Mouse (Mus musculus): ENCODE results near the gene Usp54. TPM values are rescaled to one million over a fixed set of nuclear protein-coding genes. Genes with fewer than 3 reads are reported as not detected.

Gene Usp54
- polyA plus RNA-seq, 1 experiment from 2014 or later: 8.6 TPM

- H3K9me3 ChIP-seq (replicated peaks; ENCODE audit: control insufficient read depth, low read length): no peaks in the 10 kb centered on the region
- no peak overlapping the region for H3K9ac ChIP-seq (ENCODE audit: low read length)
- H3K4me3 ChIP-seq (ENCODE audit: low read depth, low read length): no peak overlapping the region
- H3K27ac ChIP-seq (ENCODE audit: low read depth, low read length): no peak overlapping the region
- H3K36me3 ChIP-seq (ENCODE audit: control insufficient read depth, insufficient read depth, low read length): peaks cover 22% of the 10 kb centered on the region
- peaks cover 3% of the 10 kb centered on the region; the same call in 1 of the 2 replicates for H3K4me1 ChIP-seq (ENCODE audit: control insufficient read depth, insufficient read depth, low read length)
- peak; percentile 17 for DNase-seq (ENCODE audit: low spot score)
- no peak for ATAC-seq
- 88% methylated on average over 2 of the region's 2 CpGs for WGBS
- no peaks in the 10 kb centered on the region for H3K27me3 ChIP-seq (replicated peaks; ENCODE audit: control insufficient read depth, insufficient read depth, low read length)
- peak overlapping the region; percentile 67; the same call in 1 of the 2 replicates for H3K4me2 ChIP-seq (ENCODE audit: low read length)
Observed at GRCm38 (mm10) chr14:20672990-20673389, 32.1 kb upstream of the Usp54 start.

- H3K4me3 ChIP-seq (ENCODE audit: low read depth, low read length): no peak within 1 kb of the TSS
- no peaks in the 10 kb centered on the region for H3K36me3 ChIP-seq (ENCODE audit: control insufficient read depth, insufficient read depth, low read length)
- H3K27me3 ChIP-seq (replicated peaks; ENCODE audit: control insufficient read depth, insufficient read depth, low read length): no peaks in the 10 kb centered on the region
- no peaks in the 10 kb centered on the region for H3K4me1 ChIP-seq (ENCODE audit: control insufficient read depth, insufficient read depth, low read length)
- no peak within 1 kb of the TSS for H3K27ac ChIP-seq (ENCODE audit: low read depth, low read length)
- WGBS: 79% methylated on average over 8 of the region's 8 CpGs
- H3K4me2 ChIP-seq (ENCODE audit: low read length): no peak within 1 kb of the TSS
- no peak for ATAC-seq
- H3K9me3 ChIP-seq (replicated peaks; ENCODE audit: control insufficient read depth, low read length): no peaks in the 10 kb centered on the region
- DNase-seq (ENCODE audit: low spot score): no peak
- no peak within 1 kb of the TSS for H3K9ac ChIP-seq (ENCODE audit: low read length)
Observed at GRCm38 (mm10) chr14:20668154-20668810, 27.4 kb upstream of the Usp54 start, which contains the start of gene Synpo2l. Synpo2l (minus strand) TSS chr14:20668354.

- no peaks in the 10 kb centered on the region for H3K27me3 ChIP-seq (replicated peaks; ENCODE audit: control insufficient read depth, insufficient read depth, low read length)
- no peak for ATAC-seq
- H3K9ac ChIP-seq (ENCODE audit: low read length): no peak overlapping the region
Observed at GRCm38 (mm10) chr14:20667469-20667868, 26.6 kb upstream of the Usp54 start.

GRCm38 (mm10) chr14:20664436-20664835 lies 23.6 kb upstream of the Usp54 start:
- Histone ChIP-seq H3K36me3 (ENCODE audit: control insufficient read depth, insufficient read depth, low read length) (no peaks in the 10 kb centered on the region), H3K4me2 (ENCODE audit: low read length) (no peak overlapping the region), H3K9ac (ENCODE audit: low read length) (no peak overlapping the region), H3K4me3 (ENCODE audit: low read depth, low read length) (no peak overlapping the region), H3K27ac (ENCODE audit: low read depth, low read length) (no peak overlapping the region), H3K9me3 (replicated peaks; ENCODE audit: control insufficient read depth, low read length) (no peaks in the 10 kb centered on the region), H3K4me1 (ENCODE audit: control insufficient read depth, insufficient read depth, low read length) (peaks cover 6% of the 10 kb centered on the region; the same call in 1 of the 2 replicates), H3K27me3 (replicated peaks; ENCODE audit: control insufficient read depth, insufficient read depth, low read length) (no peaks in the 10 kb centered on the region)
- WGBS: 42% methylated on average over 3 of the region's 3 CpGs
- DNase-seq (ENCODE audit: low spot score) (peak; percentile 15), ATAC-seq (no peak)

More at GRCm38 (mm10) chr14:20667469-20667868, 26.6 kb upstream of the Usp54 start:
- Histone ChIP-seq H3K36me3 (ENCODE audit: control insufficient read depth, insufficient read depth, low read length) (no peaks in the 10 kb centered on the region), H3K4me3 (ENCODE audit: low read depth, low read length) (no peak overlapping the region), H3K9me3 (replicated peaks; ENCODE audit: control insufficient read depth, low read length) (no peaks in the 10 kb centered on the region), H3K4me1 (ENCODE audit: control insufficient read depth, insufficient read depth, low read length) (no peaks in the 10 kb centered on the region), H3K4me2 (ENCODE audit: low read length) (no peak overlapping the region), H3K27ac (ENCODE audit: low read depth, low read length) (no peak overlapping the region)
- WGBS: 63% methylated on average over 1 of the region's 1 CpGs
- no peak for DNase-seq (ENCODE audit: low spot score)

- 67% methylated on average over 2 of the region's 2 CpGs for WGBS
- peaks cover 6% of the 10 kb centered on the region; the same call in 1 of the 2 replicates for H3K4me1 ChIP-seq (ENCODE audit: control insufficient read depth, insufficient read depth, low read length)
- DNase-seq (ENCODE audit: low spot score) (no peak), ATAC-seq (no peak)
- no peaks in the 10 kb centered on the region for H3K9me3 ChIP-seq (replicated peaks; ENCODE audit: control insufficient read depth, low read length)
- no peak overlapping the region for H3K9ac ChIP-seq (ENCODE audit: low read length)
- no peaks in the 10 kb centered on the region for H3K27me3 ChIP-seq (replicated peaks; ENCODE audit: control insufficient read depth, insufficient read depth, low read length)
- no peaks in the 10 kb centered on the region for H3K36me3 ChIP-seq (ENCODE audit: control insufficient read depth, insufficient read depth, low read length)
- no peak overlapping the region for H3K27ac ChIP-seq (ENCODE audit: low read depth, low read length)
- H3K4me2 ChIP-seq (ENCODE audit: low read length): no peak overlapping the region
- no peak overlapping the region for H3K4me3 ChIP-seq (ENCODE audit: low read depth, low read length)
Observed at GRCm38 (mm10) chr14:20663601-20664000, 22.7 kb upstream of the Usp54 start.

GRCm38 (mm10) chr14:20662740-20663139 lies 21.9 kb upstream of the Usp54 start:
- Histone ChIP-seq H3K9ac (ENCODE audit: low read length) (no peak overlapping the region), H3K27me3 (replicated peaks; ENCODE audit: control insufficient read depth, insufficient read depth, low read length) (no peaks in the 10 kb centered on the region), H3K4me2 (ENCODE audit: low read length) (no peak overlapping the region), H3K27ac (ENCODE audit: low read depth, low read length) (no peak overlapping the region), H3K36me3 (ENCODE audit: control insufficient read depth, insufficient read depth, low read length) (no peaks in the 10 kb centered on the region), H3K4me1 (ENCODE audit: control insufficient read depth, insufficient read depth, low read length) (peaks cover 6% of the 10 kb centered on the region; the same call in 1 of the 2 replicates), H3K4me3 (ENCODE audit: low read depth, low read length) (no peak overlapping the region), H3K9me3 (replicated peaks; ENCODE audit: control insufficient read depth, low read length) (no peaks in the 10 kb centered on the region)
- no peak for ATAC-seq
- WGBS: 85% methylated on average over 3 of the region's 3 CpGs
- no peak for DNase-seq (ENCODE audit: low spot score)

- H3K4me2 ChIP-seq (ENCODE audit: low read length): peak overlapping the region; percentile 93
- no peaks in the 10 kb centered on the region for H3K9me3 ChIP-seq (replicated peaks; ENCODE audit: control insufficient read depth, low read length)
- peak overlapping the region; percentile 54 for H3K4me3 ChIP-seq (ENCODE audit: low read depth, low read length)
- ATAC-seq (peak; percentile 30), DNase-seq (ENCODE audit: low spot score) (peak; percentile 6)
- WGBS: 16% methylated on average over 19 of the region's 19 CpGs
- peak overlapping the region; percentile 65 for H3K27ac ChIP-seq (ENCODE audit: low read depth, low read length)
- no peaks in the 10 kb centered on the region for H3K36me3 ChIP-seq (ENCODE audit: control insufficient read depth, insufficient read depth, low read length)
- H3K27me3 ChIP-seq (replicated peaks; ENCODE audit: control insufficient read depth, insufficient read depth, low read length): no peaks in the 10 kb centered on the region
- peak overlapping the region; percentile 79 for H3K9ac ChIP-seq (ENCODE audit: low read length)
- peaks cover 6% of the 10 kb centered on the region; the same call in 1 of the 2 replicates for H3K4me1 ChIP-seq (ENCODE audit: control insufficient read depth, insufficient read depth, low read length)
Observed at GRCm38 (mm10) chr14:20661661-20662331, 20.9 kb upstream of the Usp54 start.

GRCm38 (mm10) chr14:20660827-20661660 lies 20.2 kb upstream of the Usp54 start:
- no peaks in the 10 kb centered on the region for H3K36me3 ChIP-seq (ENCODE audit: control insufficient read depth, insufficient read depth, low read length)
- peak overlapping the region; percentile 65 for H3K27ac ChIP-seq (ENCODE audit: low read depth, low read length)
- DNase-seq (ENCODE audit: low spot score) (peak; percentile 99), ATAC-seq (peak; percentile 90)
- WGBS: 2% methylated on average over 52 of the region's 52 CpGs
- H3K9me3 ChIP-seq (replicated peaks; ENCODE audit: control insufficient read depth, low read length): no peaks in the 10 kb centered on the region
- peaks cover 6% of the 10 kb centered on the region; the same call in 1 of the 2 replicates for H3K4me1 ChIP-seq (ENCODE audit: control insufficient read depth, insufficient read depth, low read length)
- H3K27me3 ChIP-seq (replicated peaks; ENCODE audit: control insufficient read depth, insufficient read depth, low read length): no peaks in the 10 kb centered on the region
- peak overlapping the region; percentile 54 for H3K4me3 ChIP-seq (ENCODE audit: low read depth, low read length)
- peak overlapping the region; percentile 79 for H3K9ac ChIP-seq (ENCODE audit: low read length)
- peak overlapping the region; percentile 93 for H3K4me2 ChIP-seq (ENCODE audit: low read length)

All from forebrain, embryonic 14.5 days (tissue).